Mouse (Mus musculus): ENCODE measurements around the gene Frmpd1. TPM values are rescaled to one million over a fixed set of nuclear protein-coding genes. Genes with fewer than 3 reads are reported as not detected.
A peak's percentile ranks its signal among the peaks of the same experiment; 100 is the strongest.

The Frmpd1 gene
- polyA plus RNA-seq, 1 experiment from 2014 or later = 0.60 TPM

GRCm38 (mm10) chr4:45286318-45286717 lies 101.6 kb downstream of the Frmpd1 start:
- Histone ChIP-seq H3K9me3 (no peaks in the 10 kb centered on the region), H3K27me3 (no peaks in the 10 kb centered on the region), H3K4me2 (replicated peaks) (no peak overlapping the region), H3K36me3 (no peaks in the 10 kb centered on the region), H3K27ac (replicated peaks) (no peak overlapping the region), H3K4me1 (no peaks in the 10 kb centered on the region), H3K4me3 (no peak overlapping the region), H3K9ac (replicated peaks) (no peak overlapping the region)
- ATAC-seq (replicated peaks) = no peak
- WGBS = 48% methylated on average over 3 of the region's 3 CpGs

GRCm38 (mm10) chr4:45287906-45288305 lies 103.2 kb downstream of the Frmpd1 start:
- Histone ChIP-seq H3K9ac (replicated peaks) (no peak overlapping the region), H3K36me3 (no peaks in the 10 kb centered on the region), H3K27ac (replicated peaks) (no peak overlapping the region), H3K27me3 (no peaks in the 10 kb centered on the region), H3K4me1 (no peaks in the 10 kb centered on the region), H3K9me3 (no peaks in the 10 kb centered on the region), H3K4me3 (no peak overlapping the region), H3K4me2 (replicated peaks) (no peak overlapping the region)
- no peak for ATAC-seq (replicated peaks)
- 78% methylated on average over 5 of the region's 5 CpGs for WGBS

- peak; percentile 95 for ATAC-seq (replicated peaks)
- H3K4me3 ChIP-seq = peak within 1 kb of the TSS; percentile 73
- 20% methylated on average over 27 of the region's 27 CpGs for WGBS
These were observed 112.2 kb downstream of the Frmpd1 start, which contains the start of gene Trmt10b for GRCm38 (mm10) chr4:45296662-45297564. Gene Trmt10b (plus strand): TSS chr4:45297127.

GRCm38 (mm10) chr4:45305536-45305935 lies 120.9 kb downstream of the Frmpd1 start:
- Histone ChIP-seq H3K27ac (replicated peaks) (no peak overlapping the region), H3K9ac (replicated peaks) (no peak overlapping the region), H3K9me3 (no peaks in the 10 kb centered on the region), H3K27me3 (no peaks in the 10 kb centered on the region), H3K4me1 (no peaks in the 10 kb centered on the region), H3K36me3 (peaks cover 78% of the 10 kb centered on the region), H3K4me3 (no peak overlapping the region), H3K4me2 (replicated peaks) (no peak overlapping the region)
- 97% methylated on average over 14 of the region's 14 CpGs for WGBS
- no peak for ATAC-seq (replicated peaks)

More at GRCm38 (mm10) chr4:45296662-45297564, 112.2 kb downstream of the Frmpd1 start, which contains the start of gene Trmt10b:
- H3K9ac ChIP-seq (replicated peaks) = peak within 1 kb of the TSS; percentile 72
- H3K9me3 ChIP-seq = no peaks in the 10 kb centered on the region
- no peak within 1 kb of the TSS for H3K27ac ChIP-seq (replicated peaks)
- peak within 1 kb of the TSS; percentile 65 for H3K4me2 ChIP-seq (replicated peaks)
- H3K4me1 ChIP-seq = peaks cover 11% of the 10 kb centered on the region
- H3K27me3 ChIP-seq = no peaks in the 10 kb centered on the region
- H3K36me3 ChIP-seq = peaks cover 9% of the 10 kb centered on the region

- Histone ChIP-seq H3K27me3 (no peaks in the 10 kb centered on the region), H3K4me2 (replicated peaks) (no peak overlapping the region), H3K4me3 (no peak overlapping the region), H3K9me3 (no peaks in the 10 kb centered on the region), H3K36me3 (peaks cover 64% of the 10 kb centered on the region), H3K4me1 (no peaks in the 10 kb centered on the region), H3K27ac (replicated peaks) (no peak overlapping the region), H3K9ac (replicated peaks) (no peak overlapping the region)
- 34% methylated on average over 11 of the region's 11 CpGs for WGBS
- ATAC-seq (replicated peaks) = no peak
These were observed 123.4 kb downstream of the Frmpd1 start for GRCm38 (mm10) chr4:45308046-45308445.

- H3K36me3 ChIP-seq = peaks cover 62% of the 10 kb centered on the region
These were observed 123.9 kb downstream of the Frmpd1 start for GRCm38 (mm10) chr4:45308606-45309005.

GRCm38 (mm10) chr4:45311056-45311455 lies 126.4 kb downstream of the Frmpd1 start:
- H3K4me2 ChIP-seq (replicated peaks) = no peak overlapping the region
- H3K36me3 ChIP-seq = peaks cover 60% of the 10 kb centered on the region

More at GRCm38 (mm10) chr4:45308606-45309005, 123.9 kb downstream of the Frmpd1 start:
- no peak for ATAC-seq (replicated peaks)
- H3K27me3 ChIP-seq = no peaks in the 10 kb centered on the region
- H3K4me1 ChIP-seq = no peaks in the 10 kb centered on the region
- no peak overlapping the region for H3K27ac ChIP-seq (replicated peaks)
- no peak overlapping the region for H3K4me2 ChIP-seq (replicated peaks)
- 95% methylated on average over 6 of the region's 6 CpGs for WGBS
- H3K9ac ChIP-seq (replicated peaks) = no peak overlapping the region
- no peaks in the 10 kb centered on the region for H3K9me3 ChIP-seq
- no peak overlapping the region for H3K4me3 ChIP-seq

GRCm38 (mm10) chr4:45320159-45320816 lies 135.6 kb downstream of the Frmpd1 start:
- Histone ChIP-seq H3K9ac (replicated peaks) (peak overlapping the region; percentile 90), H3K4me1 (peaks cover 20% of the 10 kb centered on the region), H3K27me3 (peaks cover 6% of the 10 kb centered on the region; the same call in 1 of the 2 replicates), H3K27ac (replicated peaks) (peak overlapping the region; percentile 85), H3K36me3 (peaks cover 28% of the 10 kb centered on the region), H3K9me3 (no peaks in the 10 kb centered on the region), H3K4me2 (replicated peaks) (peak overlapping the region; percentile 70), H3K4me3 (peak overlapping the region; percentile 99)
- under 1% methylated on average over 56 of the region's 56 CpGs for WGBS
- ATAC-seq (replicated peaks) = peak; percentile 94

More at GRCm38 (mm10) chr4:45311056-45311455, 126.4 kb downstream of the Frmpd1 start:
- Histone ChIP-seq H3K27ac (replicated peaks) (no peak overlapping the region), H3K27me3 (no peaks in the 10 kb centered on the region), H3K9ac (replicated peaks) (no peak overlapping the region), H3K4me3 (no peak overlapping the region), H3K4me1 (no peaks in the 10 kb centered on the region), H3K9me3 (no peaks in the 10 kb centered on the region)
- ATAC-seq (replicated peaks) = no peak
- 95% methylated on average over 2 of the region's 2 CpGs for WGBS

GRCm38 (mm10) chr4:45331139-45331538 lies 146.5 kb downstream of the Frmpd1 start:
- WGBS = 70% methylated on average over 7 of the region's 7 CpGs
- peaks cover 3% of the 10 kb centered on the region; the same call in 1 of the 2 replicates for H3K27me3 ChIP-seq
- H3K36me3 ChIP-seq = no peaks in the 10 kb centered on the region
- H3K27ac ChIP-seq (replicated peaks) = no peak overlapping the region
- H3K4me1 ChIP-seq = no peaks in the 10 kb centered on the region
- H3K9me3 ChIP-seq = no peaks in the 10 kb centered on the region
- no peak overlapping the region for H3K4me2 ChIP-seq (replicated peaks)
- H3K9ac ChIP-seq (replicated peaks) = no peak overlapping the region
- no peak for ATAC-seq (replicated peaks)
- no peak overlapping the region for H3K4me3 ChIP-seq

- H3K27ac ChIP-seq (replicated peaks) = no peak overlapping the region
- WGBS = 72% methylated on average over 3 of the region's 3 CpGs
- H3K4me1 ChIP-seq = no peaks in the 10 kb centered on the region
- no peaks in the 10 kb centered on the region for H3K36me3 ChIP-seq
- no peaks in the 10 kb centered on the region for H3K9me3 ChIP-seq
- ATAC-seq (replicated peaks) = no peak
- no peak overlapping the region for H3K4me2 ChIP-seq (replicated peaks)
- H3K27me3 ChIP-seq = peaks cover 3% of the 10 kb centered on the region; the same call in 1 of the 2 replicates
- H3K4me3 ChIP-seq = no peak overlapping the region
- no peak overlapping the region for H3K9ac ChIP-seq (replicated peaks)
These were observed 147.8 kb downstream of the Frmpd1 start for GRCm38 (mm10) chr4:45332466-45332865.

Measured in forebrain, embryonic 15.5 days (tissue).